18 mouse cellular contexts compared by ENCODE assay signal in the genomic region with DNA sequence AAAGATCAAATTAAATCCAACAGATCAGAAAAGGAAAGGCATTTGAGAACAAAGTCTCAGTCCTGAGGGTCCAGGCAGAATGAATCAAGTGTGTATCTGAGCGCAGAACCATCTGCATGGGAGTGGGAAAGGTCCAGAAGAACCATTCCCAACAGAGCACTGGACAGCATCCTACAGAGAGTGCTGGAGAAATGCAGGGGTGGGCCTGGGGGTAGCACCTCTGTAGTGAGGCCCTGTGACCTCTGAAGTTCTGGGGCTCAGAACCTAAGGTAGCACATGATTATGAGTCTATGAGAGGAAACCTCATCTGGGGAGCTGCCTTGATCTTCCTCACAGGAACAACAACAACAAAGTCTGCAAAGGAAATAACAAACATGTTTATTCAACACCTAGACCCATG. TPM values are rescaled to one million over a fixed set of nuclear protein-coding genes. Genes with fewer than 3 reads are reported as not detected.
A peak's percentile ranks its signal among the peaks of the same experiment; 100 is the strongest.
DNase-seq lines count a peak whose midpoint lies in the region; ATAC-seq lines count a peak whose summit lies in the region.
"Had no signal": no experiment of that assay in that cellular context is flagged by ENCODE, and none has a peak within 500 bp of the region (broad histone marks: within the 10 kb centered on the region; RNA-seq: fewer than 3 reads in every experiment).

No protein-coding gene starts in this region.

- peak; percentile 54 for DNase-seq in heart, adult 11 months
- DNase-seq in heart, embryonic 10.5 days (ENCODE audit: low spot score), result peak; percentile 67
- DNase-seq in heart, postnatal 10 days, result no peak
- DNase-seq: adrenal gland, adult 2 months; adrenal gland, adult 8-10 months; adrenal gland, postnatal 10 days; adrenal gland, postnatal 14 days; adrenal gland, postnatal 25 days; adrenal gland, postnatal 36 days; B cell, adult 2 months; cerebellum, adult 11 months; cerebellum, adult 11-12 months; cerebellum, adult 18-20 months had no signal

- H3K27me3 ChIP-seq in heart, embryonic 12.5 days (replicated peaks), result no peaks in the 10 kb centered on the region
- no peaks in the 10 kb centered on the region for H3K27me3 ChIP-seq in heart, embryonic 10.5 days (ENCODE audit: insufficient read depth, poor library complexity, severe bottlenecking)
- H3K27me3 ChIP-seq: Patski had no signal

- no peak overlapping the region for H3K9ac ChIP-seq in heart, embryonic 12.5 days

- H3K4me2 ChIP-seq in heart, embryonic 12.5 days, result no peak overlapping the region

- H3K36me3 ChIP-seq in heart, embryonic 12.5 days, result no peaks in the 10 kb centered on the region
- no peaks in the 10 kb centered on the region for H3K36me3 ChIP-seq in heart, embryonic 10.5 days
- H3K36me3 ChIP-seq: G1E had no signal

- WGBS in heart, embryonic 12.5 days, result 90% methylated on average over 1 of the region's 1 CpGs
- 86% methylated on average over 1 of the region's 1 CpGs for WGBS in heart, embryonic 10.5 days

- H3K27ac ChIP-seq in heart, embryonic 12.5 days (ENCODE audit: poor library complexity, severe bottlenecking), result no peak overlapping the region
- H3K27ac ChIP-seq in heart, embryonic 10.5 days, result no peak overlapping the region

- H3K4me3 ChIP-seq in heart, embryonic 12.5 days, result no peak overlapping the region
- H3K4me3 ChIP-seq in heart, embryonic 10.5 days, result no peak overlapping the region

- intact Hi-C loops in heart, postnatal 10 days (cut with DNase I), result no loop called here

- no peaks in the 10 kb centered on the region for H3K9me3 ChIP-seq in heart, embryonic 12.5 days (replicated peaks)
- H3K9me3 ChIP-seq in heart, embryonic 10.5 days, result no peaks in the 10 kb centered on the region
- H3K9me3 ChIP-seq: G1E had no signal

- H3K4me1 ChIP-seq in heart, embryonic 12.5 days (replicated peaks), result peaks cover 26% of the 10 kb centered on the region
- H3K4me1 ChIP-seq in heart, embryonic 10.5 days, result peaks cover 35% of the 10 kb centered on the region

- no peak for ATAC-seq in heart, embryonic 12.5 days (ENCODE audit: insufficient number of reproducible peaks, low FRiP score)
- ATAC-seq: activated CD4-positive, CD25-positive, alpha-beta regulatory T cell, adult 4 months; CD4-positive, CD25-positive, alpha-beta regulatory T cell, adult 4 months had no signal

RNA-seq across cellular contexts. Expression of gene Kalrn, which starts 20.6 kb away (rescaled TPM):
- polyA plus RNA-seq in heart, embryonic 12.5 days (2016; fragmentation: Nextera tagmentation; extraction: Ambion mirVana), result 29.3 and 30.5 TPM in 2 replicates
- 18.4 and 22.8 TPM in 2 replicates for polyA plus RNA-seq in heart, embryonic 10.5 days (2016; fragmentation: Nextera tagmentation; extraction: Ambion mirVana)
- total RNA-seq in heart, postnatal 10 days (2021), result 10 to 100 TPM; 30.7 to 35.7 TPM

Comparison
In these comparisons a context has a peak if more than half of its experiments do, and no peak if none do; other contexts are left out.
1. DNase-seq: peak in heart, adult 11 months (single experiment) and heart, embryonic 10.5 days (single experiment); none in heart, postnatal 10 days (0 of 2).